Mouse (Mus musculus): ENCODE measurements around the gene Spint3.

The Spint3 gene

DNA sequence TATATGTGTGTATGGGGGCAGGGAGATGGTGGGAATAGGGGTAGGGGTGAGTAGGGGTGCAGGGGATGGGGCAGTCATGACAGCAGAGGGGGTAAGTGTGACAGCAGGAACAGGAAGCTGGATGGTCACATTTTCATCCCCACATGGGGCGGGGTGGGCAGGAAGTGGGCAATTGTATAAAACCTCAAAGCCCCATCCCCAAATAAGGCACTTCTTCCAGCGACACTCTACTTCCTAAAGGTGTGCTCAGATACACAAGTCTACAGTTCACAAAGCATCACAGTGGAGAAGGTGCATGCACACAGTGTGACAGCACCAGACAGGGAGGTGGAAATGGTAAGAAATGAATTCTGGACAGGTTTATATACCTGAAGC lies 22.4 kb downstream of the Spint3 start:
- no peak for DNase-seq (ENCODE audit: extremely low read depth, low read depth)

DNA sequence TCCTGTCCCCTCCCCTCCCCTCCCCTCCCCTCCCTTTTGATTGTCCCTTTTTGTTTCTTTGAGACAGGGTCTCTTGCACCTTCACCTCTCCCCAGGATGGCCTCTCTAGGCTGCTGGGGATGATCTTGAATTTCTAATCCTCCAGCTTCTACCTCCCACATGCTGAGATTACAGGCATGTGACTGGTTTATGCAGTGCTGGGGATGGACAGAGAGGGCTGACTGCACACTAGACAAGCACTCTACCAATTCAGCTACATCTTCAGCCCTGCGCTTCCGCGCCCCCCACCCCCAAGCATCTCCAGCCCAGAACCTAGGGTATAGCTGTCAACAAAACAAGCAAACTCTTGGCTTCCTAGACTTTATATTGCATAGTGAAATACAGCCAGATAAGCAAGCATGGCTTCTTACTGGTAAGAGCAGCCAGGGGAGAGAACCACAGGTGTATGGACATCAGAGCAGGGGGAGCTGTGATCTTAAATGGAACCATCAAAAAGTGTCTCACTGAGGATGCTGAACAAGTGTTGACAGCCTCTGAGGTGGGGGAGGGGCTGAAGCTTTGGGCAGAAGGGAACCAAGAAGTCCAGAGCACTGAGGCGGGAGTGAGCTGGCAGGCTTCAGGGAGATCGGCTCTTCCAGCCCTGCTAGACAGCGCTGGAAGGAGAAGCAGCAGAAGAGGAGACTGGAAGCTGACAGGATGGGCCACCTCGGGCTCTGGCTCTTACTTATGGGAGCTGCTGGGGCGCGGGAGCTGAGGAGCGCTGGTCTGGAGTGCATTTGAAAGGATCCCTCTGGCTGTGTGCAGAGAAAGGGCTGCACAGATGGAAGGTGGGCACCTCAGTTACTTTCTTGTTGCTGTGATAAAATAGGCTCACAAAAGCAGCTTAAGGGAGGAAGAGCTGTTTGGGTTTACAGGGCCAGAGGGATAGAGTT lies 23.0 kb downstream of the Spint3 start:
- no peak for DNase-seq (ENCODE audit: extremely low read depth, low read depth)

DNA sequence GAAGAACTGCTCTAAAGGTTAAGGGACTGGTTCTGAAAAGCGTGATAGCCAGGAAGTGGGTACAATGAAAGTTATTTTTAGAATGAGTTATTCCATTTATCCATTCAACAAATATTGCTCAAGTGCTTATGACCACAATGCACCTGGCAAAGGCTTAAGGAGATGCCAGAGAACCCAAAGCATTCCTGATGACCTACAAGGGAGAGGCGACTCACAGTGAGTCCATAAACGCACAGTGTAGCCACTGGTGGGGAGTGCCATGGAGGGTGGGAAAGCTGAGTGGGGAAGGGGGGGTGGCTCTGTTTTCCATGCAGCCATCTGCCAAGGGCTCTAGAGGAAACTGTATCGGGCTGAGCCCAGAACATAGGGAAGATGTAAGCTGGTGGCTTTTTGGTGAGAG lies 23.9 kb downstream of the Spint3 start:
- DNase-seq (ENCODE audit: extremely low read depth, low read depth): no peak

DNA sequence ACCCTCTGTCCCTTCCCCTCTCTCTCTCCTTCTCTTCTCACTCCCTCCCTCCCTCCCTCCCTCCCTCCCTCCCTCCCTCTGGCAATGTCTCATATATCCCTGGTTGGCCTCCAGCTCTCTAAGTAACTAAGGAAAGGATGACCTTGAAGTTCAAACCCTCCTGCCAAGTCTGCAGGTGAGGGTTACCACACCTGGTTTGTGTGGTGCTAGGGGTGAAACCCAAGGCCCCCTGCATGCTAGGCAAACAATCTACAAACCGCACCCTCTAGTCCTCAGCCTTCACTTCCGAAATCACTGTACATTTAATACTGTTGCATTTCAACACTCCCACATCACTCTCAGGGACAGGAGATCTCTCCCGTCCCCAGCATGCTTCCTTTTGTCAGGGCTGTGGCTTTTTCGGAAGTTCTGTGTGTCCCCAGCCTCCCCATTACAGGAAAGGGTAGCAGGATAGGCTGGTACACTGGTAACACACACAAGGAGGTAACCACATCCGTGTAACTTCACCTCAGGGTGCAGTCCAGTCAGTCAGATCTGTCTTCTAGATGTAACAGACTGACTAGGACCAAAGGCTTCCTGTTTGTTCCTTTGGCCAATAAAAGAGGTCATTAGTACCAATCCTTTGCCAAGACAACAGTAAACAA lies 28.7 kb downstream of the Spint3 start:
- DNase-seq (ENCODE audit: extremely low read depth, low read depth): no peak

DNA sequence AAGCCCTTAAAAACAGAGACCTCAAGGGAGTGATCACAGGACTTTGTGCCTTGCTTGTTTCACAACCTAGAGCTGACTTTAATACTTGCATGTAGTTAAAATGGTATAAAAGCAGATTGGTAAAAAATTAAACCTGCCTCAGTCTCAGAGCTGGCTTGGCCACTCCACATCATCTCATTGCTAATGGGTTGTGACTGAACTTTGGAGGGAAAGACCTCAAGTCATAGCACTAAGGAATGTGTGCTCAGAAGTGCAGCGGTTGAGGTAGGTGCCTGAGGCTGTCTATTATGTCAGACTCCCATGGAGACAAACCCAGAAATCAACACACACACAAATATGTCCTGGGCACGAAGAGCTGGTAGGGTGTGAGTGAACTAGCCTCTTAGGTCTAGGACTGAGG lies 29.5 kb downstream of the Spint3 start:
- DNase-seq (ENCODE audit: extremely low read depth, low read depth): no peak

DNA sequence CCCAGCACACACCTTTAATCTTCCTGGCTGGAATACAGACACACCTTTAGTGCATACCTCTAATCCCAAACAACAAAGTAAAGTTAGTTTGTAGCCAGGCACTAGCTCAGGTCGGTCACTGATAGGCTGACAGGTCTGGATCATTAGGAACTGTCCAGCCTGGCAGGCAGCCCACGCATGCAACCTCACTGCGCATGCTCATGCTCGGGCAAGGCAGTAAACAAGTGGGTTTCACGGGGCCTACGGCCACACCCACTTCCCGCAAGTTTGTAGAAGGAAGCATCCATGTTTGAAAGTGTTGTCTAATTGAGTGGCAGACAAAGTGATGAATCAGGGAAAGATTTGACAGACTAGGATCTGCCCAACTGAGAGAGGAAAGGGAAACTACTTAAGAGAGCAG lies 30.7 kb downstream of the Spint3 start:
- DNase-seq (ENCODE audit: extremely low read depth, low read depth): no peak

DNA sequence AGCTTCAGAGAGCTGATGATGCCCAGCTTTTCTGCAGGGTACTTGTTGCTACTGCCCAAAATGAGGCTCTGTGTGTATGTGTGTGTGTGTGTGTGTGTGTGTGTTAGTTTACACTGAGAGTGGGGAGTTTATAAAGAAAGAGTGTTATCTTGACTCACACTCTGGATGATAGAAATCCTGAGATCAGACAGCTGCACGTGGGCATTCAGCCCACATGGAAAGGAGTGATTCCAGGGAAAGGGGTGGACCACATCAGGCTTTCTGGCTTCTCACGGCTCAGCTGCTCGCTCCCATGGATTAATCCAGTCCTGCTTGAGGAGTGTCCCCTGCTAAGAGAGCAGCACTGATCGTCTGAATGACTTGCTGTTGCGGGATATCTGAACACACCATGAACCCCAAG lies 31.1 kb downstream of the Spint3 start:
- DNase-seq (ENCODE audit: extremely low read depth, low read depth): no peak

DNA sequence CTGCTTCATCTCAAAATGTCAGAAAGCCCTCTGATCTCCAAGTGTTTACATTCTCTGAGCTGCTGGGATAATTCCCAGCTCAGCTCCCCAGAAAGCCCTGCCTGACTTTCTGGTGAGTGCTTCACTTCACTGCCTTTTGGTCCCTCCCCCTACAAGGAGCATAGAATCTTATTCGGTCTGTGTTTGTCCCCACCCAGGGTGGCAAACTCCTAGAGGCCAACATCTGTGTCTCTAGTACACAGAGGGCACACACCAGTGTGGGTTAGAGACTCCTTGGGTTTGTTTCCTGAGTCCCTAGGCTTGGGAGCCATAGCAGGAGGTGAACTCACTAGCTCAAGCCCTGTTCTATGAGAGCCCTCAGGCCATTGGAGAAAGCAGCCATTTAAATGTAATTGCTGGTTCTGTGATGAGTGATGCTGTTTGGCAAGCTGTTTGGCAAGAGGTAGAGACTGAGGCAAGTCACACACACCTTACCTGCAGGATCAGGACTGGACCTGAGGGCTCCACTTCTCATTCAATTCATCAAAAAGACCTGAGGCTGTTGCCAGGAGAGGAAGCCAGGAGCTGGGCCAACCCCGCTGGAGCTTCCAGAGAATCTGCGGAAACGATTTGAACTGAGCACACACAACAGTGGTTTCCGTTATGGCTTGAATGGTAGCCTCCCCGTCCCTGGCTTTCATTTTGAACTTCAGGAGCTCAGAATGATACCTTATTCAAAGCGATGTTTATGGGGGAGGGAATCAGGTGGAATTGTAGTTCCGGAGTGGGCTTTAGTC lies 32.4 kb downstream of the Spint3 start:
- no peak for DNase-seq (ENCODE audit: extremely low read depth, low read depth)

DNA sequence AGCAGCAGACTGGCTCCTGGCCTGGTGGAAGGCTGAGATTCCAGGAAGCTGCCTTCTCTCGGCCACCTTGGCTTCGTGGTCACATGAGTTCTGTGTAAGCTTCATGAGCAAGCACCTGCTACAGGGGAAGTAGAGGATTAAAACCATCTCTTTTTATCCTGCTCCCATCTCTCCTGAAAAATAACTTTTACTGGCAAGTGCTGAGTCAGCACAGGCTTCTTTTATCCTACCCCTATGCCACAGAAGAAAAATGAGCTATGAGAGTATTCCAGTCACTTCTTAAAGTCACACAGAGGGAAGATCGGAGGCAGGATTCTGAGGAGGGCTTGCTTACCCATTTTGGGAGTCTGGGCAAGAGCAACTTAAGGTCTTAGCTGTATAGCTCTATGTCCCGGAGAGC lies 36.3 kb downstream of the Spint3 start:
- no peak for DNase-seq (ENCODE audit: extremely low read depth, low read depth)

DNA sequence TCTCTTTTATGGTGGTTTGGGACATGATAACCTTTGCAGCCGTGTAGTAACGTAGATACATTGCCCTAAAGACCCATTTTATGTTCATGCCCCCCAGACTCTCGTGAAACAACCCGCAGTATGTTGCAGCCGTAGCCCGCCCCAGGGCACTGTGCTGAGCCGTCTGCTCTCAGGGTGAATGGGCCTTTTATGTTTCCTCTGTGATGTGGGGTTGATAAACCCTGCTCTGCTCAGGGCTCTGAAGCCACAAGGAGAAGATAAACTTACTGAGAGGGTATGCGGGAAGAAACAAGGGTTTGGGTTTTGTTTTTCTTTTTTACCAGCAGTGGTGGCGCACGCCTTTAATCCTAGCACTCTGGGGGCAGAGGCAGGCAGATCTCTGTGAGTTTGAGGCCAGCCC lies 38.9 kb downstream of the Spint3 start:
- no peak for DNase-seq (ENCODE audit: extremely low read depth, low read depth)

DNA sequence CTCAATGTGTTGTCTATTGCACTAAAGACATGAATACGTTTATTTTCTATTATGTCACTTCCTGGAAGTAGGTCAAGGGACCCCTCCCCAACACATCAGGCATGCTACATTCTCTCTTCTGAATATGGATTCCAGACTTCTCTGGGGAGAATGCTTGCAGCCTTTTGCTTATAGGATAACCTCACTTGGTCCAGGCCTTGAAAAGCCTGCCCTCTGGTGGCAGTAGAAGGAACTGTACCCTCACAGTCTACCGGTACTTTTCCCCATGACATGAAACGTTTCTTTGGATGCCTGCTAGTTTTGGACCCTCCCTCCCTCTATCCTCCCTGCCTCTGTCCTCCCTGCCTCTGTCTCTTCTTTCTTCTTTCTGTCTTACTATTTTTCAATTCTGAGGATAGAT lies 42.1 kb downstream of the Spint3 start:
- DNase-seq (ENCODE audit: extremely low read depth, low read depth): peak; percentile 41

DNA sequence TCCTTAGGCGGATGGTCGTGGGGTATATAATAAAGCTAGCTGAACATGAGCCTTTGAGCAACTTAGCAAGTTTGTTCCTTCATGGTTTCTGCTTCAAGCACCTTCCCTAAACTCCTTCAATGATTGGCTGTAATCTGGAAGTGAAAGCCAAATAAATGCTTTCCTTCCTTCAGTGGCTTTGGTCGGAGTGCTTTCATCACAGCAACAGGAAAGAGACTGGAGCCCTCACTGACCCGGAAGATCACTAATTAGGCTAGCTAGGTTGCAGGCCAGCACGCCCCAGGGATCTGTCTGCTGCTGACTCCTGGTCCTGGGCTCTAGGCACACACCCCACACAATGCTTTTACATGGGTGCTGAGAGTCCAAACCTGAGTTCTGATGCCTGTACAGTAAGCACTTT lies 44.7 kb downstream of the Spint3 start:
- DNase-seq (ENCODE audit: extremely low read depth, low read depth): no peak

DNA sequence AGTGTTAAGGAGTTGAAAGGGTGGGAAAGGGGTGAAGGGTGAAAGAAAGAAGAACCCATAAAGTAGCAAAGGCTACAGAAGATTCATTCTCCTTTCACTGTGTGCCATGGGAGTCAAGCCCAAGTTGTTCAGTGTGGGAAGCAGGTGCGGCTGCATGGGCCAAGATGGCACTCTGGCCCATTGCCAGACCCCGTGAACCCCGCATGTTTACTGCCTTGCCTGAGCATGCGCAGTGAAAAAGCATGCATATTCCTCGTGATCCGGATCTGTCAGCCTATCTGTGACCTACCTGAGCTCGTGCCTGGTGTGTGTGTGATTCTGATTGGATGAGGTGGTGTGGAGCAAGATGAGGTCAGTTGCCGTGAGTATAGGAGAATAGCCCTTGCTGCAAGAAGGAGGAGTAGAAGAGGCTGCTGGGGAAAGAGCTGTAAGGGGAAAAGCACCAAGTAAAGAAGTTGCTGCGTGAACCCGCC lies 49.9 kb downstream of the Spint3 start:
- peak; percentile 84 for DNase-seq (ENCODE audit: extremely low read depth, low read depth)

DNA sequence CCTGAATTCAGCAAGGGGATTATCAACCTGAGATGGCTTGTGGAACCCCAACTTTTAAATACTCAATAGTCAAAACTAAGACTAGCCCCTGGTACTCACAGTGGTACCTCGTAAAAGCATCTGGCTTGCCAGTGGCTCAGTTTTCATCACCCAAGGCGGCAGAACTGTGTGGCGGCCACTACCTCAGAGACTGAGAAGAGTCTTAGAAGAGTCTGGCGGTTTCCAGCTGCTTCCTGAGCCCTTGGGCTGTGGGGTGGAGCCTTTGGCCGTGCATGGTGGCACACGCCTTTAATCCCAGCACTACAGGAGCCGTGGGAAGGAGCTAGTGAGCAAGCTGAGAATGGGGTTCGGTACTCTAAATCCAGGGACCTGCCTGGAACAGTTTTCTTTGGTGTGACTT lies 51.0 kb downstream of the Spint3 start:
- peak; percentile 22 for DNase-seq (ENCODE audit: extremely low read depth, low read depth)

DNA sequence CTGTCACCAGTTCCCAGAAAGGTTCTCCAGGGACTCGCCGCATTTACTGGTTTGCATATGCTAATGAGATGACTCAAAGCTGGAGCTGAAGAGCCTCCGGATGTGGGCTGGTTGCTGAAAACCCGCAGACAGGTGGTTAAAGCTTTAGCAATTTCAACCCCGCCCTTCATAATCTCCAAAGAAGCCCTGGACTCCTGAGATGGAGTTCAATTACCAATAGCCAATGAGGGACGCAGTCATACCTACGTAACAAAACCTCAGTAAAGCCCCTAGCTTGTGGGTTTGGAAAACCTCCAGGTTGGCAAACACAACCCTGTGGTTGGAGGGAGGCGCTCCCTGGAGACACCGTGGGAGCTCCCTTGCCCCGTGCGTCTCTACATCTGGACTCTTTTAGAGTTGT lies 51.4 kb downstream of the Spint3 start:
- DNase-seq (ENCODE audit: extremely low read depth, low read depth): peak; percentile 91

DNA sequence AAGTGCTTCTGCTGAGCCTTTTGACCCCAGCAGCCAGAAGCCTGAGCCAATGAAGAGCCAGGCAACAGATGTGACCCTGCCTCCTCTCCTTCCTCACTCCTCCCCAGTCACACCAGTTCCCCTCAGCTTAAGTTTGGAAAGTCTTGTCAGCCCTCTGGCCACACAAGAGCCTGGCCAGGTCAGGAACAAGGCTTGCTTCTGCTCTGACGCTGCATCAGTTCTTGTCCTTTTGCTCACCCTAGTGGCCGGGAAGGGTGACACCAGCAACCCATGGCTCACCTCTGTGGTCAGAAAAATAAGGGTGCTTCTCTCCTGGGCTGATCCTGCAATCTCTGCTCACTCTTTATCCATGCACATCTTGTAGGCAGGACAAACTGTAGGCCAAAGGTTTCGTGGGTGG lies 52.5 kb downstream of the Spint3 start:
- no peak for DNase-seq (ENCODE audit: extremely low read depth, low read depth)

Measured in MEL-GATA-1-ER (cell line).